Comparison of ENCODE assay signal across 13 mouse cellular contexts in the genomic region with DNA sequence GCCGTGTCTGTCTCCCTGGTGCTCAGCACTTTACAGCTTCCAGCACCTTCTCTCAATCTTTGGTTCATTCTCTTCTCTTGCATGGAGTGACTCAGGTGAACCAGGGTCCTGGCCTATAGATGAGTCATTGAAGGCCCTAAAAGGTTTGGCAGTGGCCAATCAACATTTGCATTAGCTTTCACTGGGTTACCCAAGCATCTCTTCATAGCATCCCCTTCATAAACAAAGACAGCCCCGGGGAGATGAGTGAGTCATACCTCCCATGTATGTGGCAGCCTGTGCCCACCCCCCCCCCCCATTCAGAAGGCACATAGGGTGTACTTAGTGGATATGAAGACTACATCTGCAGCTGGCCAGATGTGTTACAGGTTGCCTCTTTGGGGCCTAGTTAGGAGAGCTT.
"Had no signal": no experiment of that assay in that cellular context is flagged by ENCODE, and none has a peak within 500 bp of the region (broad histone marks: within the 10 kb centered on the region; RNA-seq: fewer than 3 reads in every experiment).

No protein-coding gene starts in this region.

- DNase-seq: lung, adult 2 months; lung, postnatal 14 days; lung, postnatal 36 days; midbrain, embryonic 14.5 days; retina, postnatal 1 day; right cerebral cortex, adult 18-20 months; right cerebral cortex, postnatal 25 days; right cerebral cortex, postnatal 4 days; thymus, adult 2 months; thymus, postnatal 25 days; thymus, postnatal 4 days had no signal

- ATAC-seq: lung, postnatal 0 days; midbrain, embryonic 16.5 days had no signal
